Mouse (Mus musculus) liver, embryonic 11.5 days (tissue): ENCODE measurements around the gene Zfp383. TPM values are rescaled to one million over a fixed set of nuclear protein-coding genes. Genes with fewer than 3 reads are reported as not detected.
"Not testable (repeated sequence)": the region's sequence is repeated elsewhere in the genome, so short reads cannot be mapped to it uniquely, and the experiment has no call there.

Source experiments
- ATAC-seq: fragments of 200-750 bp; cut with Nextera tagmentation; replicated peaks from 2 replicates; pipeline ENCODE4 v1.8.0; 2017; ENCODE audit warnings: moderate number of reproducible peaks, mild to moderate bottlenecking, moderate TSS enrichment, moderate library complexity; ENCODE audit not compliant: low FRiP score
- DNase-seq: peaks from one replicate; pipeline ENCODE4 v3.0.0-alpha.2; 2017; ENCODE audit warnings: low spot score
- H3K27ac ChIP-seq: fragments of 300-500 bp; sonication (generic); 2 replicates; pipeline ENCODE4 v1.5.1; 2014; ENCODE audit warnings: mild to moderate bottlenecking, low read depth, low read length, control low read depth
- H3K27me3 ChIP-seq: fragments of 300-500 bp; sonication (generic); replicated peaks from 2 replicates; pipeline ENCODE4 v1.6.1; 2014; ENCODE audit warnings: low read length, mixed read lengths; ENCODE audit not compliant: control insufficient read depth, insufficient read depth
- H3K36me3 ChIP-seq: fragments of 300-500 bp; sonication (generic); 2 replicates; pipeline ENCODE4 v1.6.1; 2014; ENCODE audit warnings: mild to moderate bottlenecking, low read length, moderate library complexity, mixed read lengths; ENCODE audit not compliant: control insufficient read depth, insufficient read depth
- H3K4me1 ChIP-seq: fragments of 300-500 bp; sonication (generic); replicated peaks from 2 replicates; pipeline ENCODE4 v1.6.1; 2014; ENCODE audit warnings: low read length, mixed read lengths; ENCODE audit not compliant: control insufficient read depth, insufficient read depth
- H3K4me2 ChIP-seq: fragments of 300-500 bp; sonication (generic); 2 replicates; pipeline ENCODE4 v1.6.1; 2014; ENCODE audit warnings: mild to moderate bottlenecking, control low read depth, moderate library complexity
- H3K4me3 ChIP-seq: fragments of 300-500 bp; sonication (generic); 2 replicates; pipeline ENCODE4 v1.5.1; 2014; ENCODE audit warnings: low read depth, low read length, control low read depth
- H3K9ac ChIP-seq: fragments of 300-500 bp; sonication (generic); 2 replicates; pipeline ENCODE4 v1.6.1; 2014; ENCODE audit warnings: low read depth, low read length, control low read depth
- H3K9me3 ChIP-seq: fragments of 300-500 bp; sonication (generic); 2 replicates; pipeline ENCODE4 v1.6.1; 2016; ENCODE audit warnings: low read length, inconsistent platforms, mixed read lengths; ENCODE audit not compliant: control insufficient read depth
- whole genome bisulfite sequencing: fragments of 180-500 bp; shearing (Covaris S2); extraction: QIAGEN DNeasy Blood & Tissue Kit; methylation state at CpG from one replicate; pipeline ENCODE4 v1.1.7; 2014; 5-methylcytosine and 5-hydroxymethylcytosine counted together
- polyA plus RNA-seq: library from polyadenylated mRNA; unstranded; fragments of >200 nt; fragmentation: Nextera tagmentation; extraction: Ambion mirVana; gene quantifications from 2 replicates; pipeline ENCODE4 v1.2.1, GENCODE M21; 2014

Gene Zfp383
- polyA plus RNA-seq, 1 experiment from 2014 or later = 2.2 TPM

DNA sequence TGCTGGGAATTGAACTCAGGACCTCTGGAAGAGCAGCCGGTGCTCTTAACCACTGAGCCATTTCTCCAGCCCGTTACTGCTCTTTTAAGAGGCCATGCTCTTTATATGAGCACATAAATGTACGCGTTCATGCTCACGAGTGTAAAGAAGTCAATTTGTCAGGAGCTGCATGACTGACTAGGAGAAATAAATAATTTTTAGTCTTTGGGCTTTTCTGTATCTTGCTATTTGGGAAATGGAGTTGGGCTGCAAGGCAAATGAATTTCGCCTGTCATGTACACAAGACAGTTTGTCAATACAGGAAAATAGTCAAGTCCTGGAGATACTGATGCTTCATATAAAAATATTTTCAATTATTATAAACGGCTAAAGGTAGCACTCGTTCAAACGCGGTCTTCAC is 45.1 kb downstream of the Zfp383 start:
- H3K36me3 ChIP-seq = peaks cover 5% of the 10 kb centered on the region; the same call in 1 of the 2 replicates
- peak overlapping the region; percentile 80 for H3K4me2 ChIP-seq
- H3K27me3 ChIP-seq = no peaks in the 10 kb centered on the region
- DNase-seq (no peak), ATAC-seq (no peak)
- peak overlapping the region; percentile 71 for H3K4me3 ChIP-seq
- H3K9me3 ChIP-seq = no peaks in the 10 kb centered on the region
- peak overlapping the region; percentile 94 for H3K9ac ChIP-seq
- peaks cover 3% of the 10 kb centered on the region; the same call in 1 of the 2 replicates for H3K4me1 ChIP-seq
- H3K27ac ChIP-seq = peak overlapping the region; percentile 90; the same call in 1 of the 2 replicates
- 47% methylated on average over 10 of the region's 10 CpGs for whole genome bisulfite sequencing

GRCm38 (mm10) chr7:29953513-29954401 is 45.7 kb downstream of the Zfp383 start, which contains the start of gene Zfp74:
Gene Zfp74 (minus strand): TSS chr7:29954089.
- H3K27me3 ChIP-seq = no peaks in the 10 kb centered on the region
- H3K9ac ChIP-seq = peak within 1 kb of the TSS; percentile 94
- no peaks in the 10 kb centered on the region for H3K9me3 ChIP-seq
- WGBS = 2% methylated on average over 52 of the region's 52 CpGs
- H3K27ac ChIP-seq = peak within 1 kb of the TSS; percentile 90
- H3K4me3 ChIP-seq = peak within 1 kb of the TSS; percentile 71
- DNase-seq (peak; percentile 88), ATAC-seq (peak; percentile 92)
- H3K36me3 ChIP-seq = peaks cover 5% of the 10 kb centered on the region; the same call in 1 of the 2 replicates
- peak within 1 kb of the TSS; percentile 80 for H3K4me2 ChIP-seq
- H3K4me1 ChIP-seq = peaks cover 3% of the 10 kb centered on the region; the same call in 1 of the 2 replicates

- H3K36me3 ChIP-seq = peaks cover 5% of the 10 kb centered on the region; the same call in 1 of the 2 replicates
- no peak for ATAC-seq
- peak overlapping the region; percentile 90; the same call in 1 of the 2 replicates for H3K27ac ChIP-seq
- no peak for DNase-seq
- H3K4me3 ChIP-seq = peak overlapping the region; percentile 71
- no peaks in the 10 kb centered on the region for H3K27me3 ChIP-seq
- peak overlapping the region; percentile 94 for H3K9ac ChIP-seq
- H3K4me1 ChIP-seq = peaks cover 3% of the 10 kb centered on the region; the same call in 1 of the 2 replicates
- no peaks in the 10 kb centered on the region for H3K9me3 ChIP-seq
- 15% methylated on average over 4 of the region's 4 CpGs for WGBS
- peak overlapping the region; percentile 80 for H3K4me2 ChIP-seq
These were observed 46.7 kb downstream of the Zfp383 start for GRCm38 (mm10) chr7:29954731-29955130.

DNA sequence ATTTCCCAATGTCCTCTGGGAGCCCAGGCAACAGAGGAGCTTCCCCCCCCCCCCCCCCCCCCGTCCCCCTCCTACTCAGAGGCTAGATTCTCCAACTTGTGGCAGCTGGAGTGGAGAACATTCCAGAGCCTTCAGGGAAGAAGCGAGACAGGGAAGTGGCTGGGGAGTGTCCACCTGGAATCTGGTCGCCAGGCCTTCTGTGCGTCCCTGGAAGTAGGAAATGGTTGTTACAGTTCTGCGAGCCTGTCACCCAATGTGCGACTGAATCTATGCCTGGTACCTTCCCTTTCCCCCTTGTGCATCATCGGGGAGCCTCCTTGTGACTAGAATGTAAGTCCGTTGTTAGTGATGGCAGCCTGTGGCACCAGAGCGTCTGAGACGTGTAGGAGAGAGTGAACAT is 48.2 kb downstream of the Zfp383 start:
- Histone ChIP-seq H3K27me3 (no peaks in the 10 kb centered on the region), H3K9ac (no peak overlapping the region), H3K4me2 (no peak overlapping the region), H3K9me3 (no peaks in the 10 kb centered on the region), H3K27ac (no peak overlapping the region), H3K36me3 (no peaks in the 10 kb centered on the region), H3K4me1 (peaks cover 3% of the 10 kb centered on the region; the same call in 1 of the 2 replicates), H3K4me3 (no peak overlapping the region)
- DNase-seq (no peak), ATAC-seq (no peak)
- WGBS = 61% methylated on average over 10 of the region's 10 CpGs

DNA sequence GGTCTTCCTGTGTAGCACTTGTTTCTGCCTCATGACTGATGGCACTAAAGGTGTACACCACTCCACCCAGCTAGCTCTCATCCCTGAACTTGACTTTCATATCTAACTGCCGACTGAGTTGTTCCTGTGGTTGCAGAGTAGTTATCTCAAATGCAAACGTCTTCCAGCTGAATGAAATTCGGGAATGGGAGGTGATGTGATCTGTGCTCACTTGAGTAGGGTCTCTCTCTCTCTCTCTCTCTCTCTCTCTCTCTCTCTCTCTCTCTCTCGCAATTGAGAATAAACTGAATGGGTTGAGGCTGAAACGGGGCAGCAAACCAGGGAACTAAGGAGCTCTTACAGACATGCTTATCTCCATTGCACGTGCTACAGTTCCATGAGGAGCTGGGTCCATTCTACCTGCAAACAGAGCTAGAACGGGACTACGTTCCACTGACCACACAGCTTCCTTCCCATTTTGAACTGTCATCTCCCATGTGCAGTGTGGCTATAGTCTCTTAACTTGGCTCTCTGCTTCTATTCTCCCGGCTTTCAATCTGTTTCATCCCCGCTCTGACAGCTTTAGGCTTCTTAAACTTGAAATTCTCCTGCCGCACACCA is 50.2 kb downstream of the Zfp383 start:
- H3K36me3 ChIP-seq = no peaks in the 10 kb centered on the region
- H3K27ac ChIP-seq = no peak overlapping the region
- peaks cover 3% of the 10 kb centered on the region; the same call in 1 of the 2 replicates for H3K4me1 ChIP-seq
- no peak for ATAC-seq
- no peak overlapping the region for H3K4me3 ChIP-seq
- no peak for DNase-seq
- no peak overlapping the region for H3K9ac ChIP-seq
- no peaks in the 10 kb centered on the region for H3K9me3 ChIP-seq
- 66% methylated on average over 11 of the region's 11 CpGs for WGBS
- H3K4me2 ChIP-seq = no peak overlapping the region
- H3K27me3 ChIP-seq = no peaks in the 10 kb centered on the region

DNA sequence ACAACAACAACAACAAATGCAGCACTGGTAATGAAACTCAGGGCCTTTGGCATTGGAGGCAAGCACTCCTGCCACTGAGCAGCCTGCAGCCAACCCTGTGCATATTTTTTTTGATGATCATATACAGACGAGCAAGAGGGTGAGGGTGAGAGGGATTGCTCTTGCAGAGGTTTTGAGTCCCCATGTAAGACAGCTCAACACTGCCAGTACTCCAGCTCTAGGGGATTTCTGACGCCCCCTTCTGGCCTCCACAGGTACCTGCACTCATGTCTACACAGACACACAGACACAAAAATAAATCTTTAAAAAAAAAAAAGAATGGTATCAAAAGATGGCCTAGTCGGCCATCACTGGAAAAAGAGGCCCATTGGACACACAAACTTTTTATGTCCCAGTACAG is 51.0 kb downstream of the Zfp383 start:
- ATAC-seq = no peak
- no peak for DNase-seq
- Histone ChIP-seq H3K9me3 (no peaks in the 10 kb centered on the region), H3K4me2 (no peak overlapping the region), H3K9ac (no peak overlapping the region), H3K27ac (no peak overlapping the region), H3K4me3 (no peak overlapping the region), H3K36me3 (no peaks in the 10 kb centered on the region), H3K27me3 (no peaks in the 10 kb centered on the region), H3K4me1 (peaks cover 3% of the 10 kb centered on the region; the same call in 1 of the 2 replicates)
- 54% methylated on average over 3 of the region's 3 CpGs for WGBS

- not testable (repeated sequence) for H3K4me2 ChIP-seq, H3K27ac ChIP-seq, H3K27me3 ChIP-seq, H3K36me3 ChIP-seq, H3K4me1 ChIP-seq, H3K9ac ChIP-seq, ATAC-seq, DNase-seq, H3K4me3 ChIP-seq, H3K9me3 ChIP-seq
- WGBS = 41% methylated on average over 34 of the region's 39 CpGs
These were observed 57.2 kb downstream of the Zfp383 start for GRCm38 (mm10) chr7:29965115-29965810.
